Mouse (Mus musculus) neural tube, embryonic 14.5 days (tissue): Measurements from ENCODE around the gene Runx3. TPM values are rescaled to one million over a fixed set of nuclear protein-coding genes. Genes with fewer than 3 reads are reported as not detected.

Experiments
- ATAC-seq: fragments of 200-750 bp; cut with Nextera tagmentation; 2 replicates; pipeline ENCODE4 v1.8.0; 2017; ENCODE audit warnings: low read depth, mild to moderate bottlenecking, moderate TSS enrichment, moderate library complexity
- H3K27ac ChIP-seq: fragments of 300-500 bp; sonication (generic); 2 replicates; pipeline ENCODE4 v1.5.1; 2014; ENCODE audit warnings: low read depth, mild to moderate bottlenecking, control low read depth, low read length, moderate library complexity, mixed read lengths
- H3K27me3 ChIP-seq: fragments of 300-500 bp; sonication (generic); 2 replicates; pipeline ENCODE4 v1.6.1; 2014; ENCODE audit warnings: low read length; ENCODE audit not compliant: control insufficient read depth, insufficient read depth
- H3K36me3 ChIP-seq: fragments of 300-500 bp; sonication (generic); 2 replicates; pipeline ENCODE4 v1.6.1; 2014; ENCODE audit warnings: low read length, mixed read lengths; ENCODE audit not compliant: control insufficient read depth, insufficient read depth
- H3K4me1 ChIP-seq: fragments of 300-500 bp; sonication (generic); 2 replicates; pipeline ENCODE4 v1.6.1; 2014; ENCODE audit warnings: low read length; ENCODE audit not compliant: control insufficient read depth, insufficient read depth
- H3K4me2 ChIP-seq: fragments of 300-500 bp; sonication (generic); 2 replicates; pipeline ENCODE4 v1.6.1; 2014; ENCODE audit warnings: mild to moderate bottlenecking, low read depth, low read length, control low read depth
- H3K4me3 ChIP-seq: fragments of 300-500 bp; sonication (generic); 2 replicates; pipeline ENCODE4 v1.5.1; 2014; ENCODE audit warnings: low read depth, low read length, control low read depth, mixed read lengths
- H3K9ac ChIP-seq: fragments of 300-500 bp; sonication (generic); replicated peaks from 2 replicates; pipeline ENCODE4 v1.6.1; 2014; ENCODE audit warnings: low read depth, mild to moderate bottlenecking, control low read depth, low read length, mixed read lengths
- H3K9me3 ChIP-seq: fragments of 300-500 bp; sonication (generic); 2 replicates; pipeline ENCODE4 v1.6.1; 2016; ENCODE audit warnings: low read length; ENCODE audit not compliant: control insufficient read depth
- WGBS: fragments of 180-500 bp; shearing (Covaris S2); extraction: QIAGEN DNeasy Blood & Tissue Kit; methylation state at CpG from one replicate; pipeline ENCODE4 v1.1.7; 2014; 5-methylcytosine and 5-hydroxymethylcytosine counted together
- polyA plus RNA-seq: library from polyadenylated mRNA; unstranded; fragments of >200 nt; fragmentation: Nextera tagmentation; extraction: Ambion mirVana; gene quantifications from 2 replicates; pipeline ENCODE4 v1.2.1, GENCODE M21; 2014

Runx3 gene
- polyA plus RNA-seq, 1 experiment from 2014 or later: not detected

DNA sequence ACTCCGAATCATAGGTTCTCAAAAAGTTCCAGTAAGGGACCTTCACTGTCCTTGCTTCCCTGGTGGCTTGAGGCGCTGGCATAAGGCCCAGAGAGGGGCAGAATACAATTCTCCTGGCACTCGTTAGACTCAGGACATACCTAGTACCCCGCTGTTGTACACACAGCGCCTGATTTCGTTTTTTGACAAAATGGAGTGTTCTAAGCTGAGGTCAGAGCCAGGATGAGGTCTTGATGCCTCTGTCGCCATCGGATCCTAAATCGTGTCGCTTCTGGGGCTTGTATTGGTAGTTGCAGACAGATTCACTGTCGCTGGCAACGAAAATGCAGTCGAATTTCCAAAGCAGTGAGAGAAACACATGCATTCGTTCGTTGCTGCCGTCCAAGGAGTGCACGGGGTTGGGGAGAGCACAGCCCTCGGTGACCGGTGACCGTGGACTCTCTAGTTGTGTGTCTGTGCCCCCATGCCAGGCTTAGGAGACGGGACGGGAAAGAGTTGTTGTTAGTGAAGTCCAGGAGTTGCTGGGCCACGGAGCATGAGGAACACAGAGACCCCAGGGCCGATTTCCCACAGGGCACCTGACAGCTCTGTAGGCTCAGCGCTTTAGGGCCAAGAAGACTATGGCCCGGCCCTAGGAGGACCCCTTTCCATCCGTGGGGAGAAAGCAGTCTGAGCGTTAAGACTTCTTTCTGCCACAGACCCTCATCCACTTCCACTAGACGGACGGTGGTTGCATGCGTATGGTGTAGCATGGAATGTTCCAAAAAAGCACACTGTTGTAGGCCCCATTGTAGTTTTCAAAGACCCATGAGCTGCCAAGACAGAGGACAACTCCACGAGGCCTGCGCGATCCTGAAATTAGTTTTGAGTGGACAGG, 30.9 kb downstream of the Runx3 start:
- ATAC-seq: no peak
- 3% methylated on average over 34 of the region's 34 CpGs for WGBS
- H3K4me1 ChIP-seq: peaks cover 4% of the 10 kb centered on the region
- H3K4me3 ChIP-seq: no peak overlapping the region
- H3K27ac ChIP-seq: no peak overlapping the region
- H3K4me2 ChIP-seq: no peak overlapping the region
- no peaks in the 10 kb centered on the region for H3K9me3 ChIP-seq
- H3K9ac ChIP-seq: no peak overlapping the region
- peaks cover 62% of the 10 kb centered on the region for H3K27me3 ChIP-seq
- H3K36me3 ChIP-seq: no peaks in the 10 kb centered on the region

DNA sequence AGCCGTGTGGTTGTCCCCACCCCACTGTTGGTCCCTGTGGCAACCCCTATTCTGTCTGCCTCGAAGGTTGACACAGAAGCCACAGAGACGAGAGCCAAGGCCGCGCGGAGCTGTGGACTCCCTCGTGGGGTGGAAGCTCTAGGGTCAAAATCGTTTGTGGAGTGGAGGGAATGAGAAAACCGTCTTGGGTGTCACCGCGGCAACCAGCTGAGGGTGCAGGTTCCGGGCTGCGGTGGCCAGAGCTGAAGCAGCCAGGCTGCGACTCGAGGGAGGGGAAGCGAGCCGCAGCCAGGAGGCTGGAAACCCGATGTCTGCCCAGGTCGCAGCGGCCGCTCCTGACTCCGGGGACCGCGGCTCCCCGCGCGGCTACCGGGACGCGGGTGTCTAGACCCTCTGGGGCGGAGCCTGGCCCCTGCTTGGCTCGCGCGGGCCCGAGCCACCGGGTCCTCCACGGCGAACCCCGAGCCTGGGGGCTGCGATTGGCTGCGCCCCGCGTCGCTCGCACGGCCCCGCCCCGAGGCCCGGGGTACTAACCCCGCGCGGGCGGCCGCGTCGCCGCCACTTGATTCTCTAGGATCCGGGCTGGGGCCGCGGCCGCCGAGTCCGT, 31.6 kb downstream of the Runx3 start:
- Histone ChIP-seq H3K9ac (no peak overlapping the region), H3K27me3 (peaks cover 65% of the 10 kb centered on the region), H3K27ac (no peak overlapping the region), H3K9me3 (no peaks in the 10 kb centered on the region), H3K4me3 (peak overlapping the region; percentile 19), H3K36me3 (no peaks in the 10 kb centered on the region), H3K4me2 (peak overlapping the region; percentile 20; the same call in 1 of the 2 replicates), H3K4me1 (no peaks in the 10 kb centered on the region; the same call in 1 of the 2 replicates)
- WGBS: 1% methylated on average over 42 of the region's 63 CpGs
- no peak for ATAC-seq

DNA sequence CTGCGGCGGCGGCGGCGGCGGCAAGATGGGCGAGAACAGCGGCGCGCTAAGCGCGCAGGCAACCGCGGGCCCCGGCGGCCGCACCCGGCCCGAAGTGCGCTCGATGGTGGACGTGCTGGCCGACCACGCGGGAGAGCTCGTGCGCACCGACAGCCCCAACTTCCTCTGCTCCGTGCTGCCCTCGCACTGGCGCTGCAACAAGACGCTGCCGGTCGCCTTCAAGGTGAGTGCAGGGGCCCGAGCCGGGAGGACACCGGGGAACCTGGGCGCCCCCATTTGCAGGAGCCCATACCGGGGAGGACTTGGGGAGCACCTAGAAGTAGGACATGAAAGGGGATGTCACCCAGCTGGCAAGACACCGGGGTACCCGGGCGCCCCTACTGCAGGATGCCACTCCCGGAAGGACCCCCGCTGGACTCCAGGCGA, 32.4 kb downstream of the Runx3 start:
- H3K36me3 ChIP-seq: no peaks in the 10 kb centered on the region
- H3K9ac ChIP-seq: no peak overlapping the region
- ATAC-seq: no peak
- H3K4me1 ChIP-seq: no peaks in the 10 kb centered on the region; the same call in 1 of the 2 replicates
- WGBS: 0% methylated on average over 30 of the region's 45 CpGs
- H3K27ac ChIP-seq: no peak overlapping the region
- H3K4me2 ChIP-seq: peak overlapping the region; percentile 20; the same call in 1 of the 2 replicates
- H3K9me3 ChIP-seq: no peaks in the 10 kb centered on the region
- H3K27me3 ChIP-seq: peaks cover 63% of the 10 kb centered on the region
- H3K4me3 ChIP-seq: peak overlapping the region; percentile 19

DNA sequence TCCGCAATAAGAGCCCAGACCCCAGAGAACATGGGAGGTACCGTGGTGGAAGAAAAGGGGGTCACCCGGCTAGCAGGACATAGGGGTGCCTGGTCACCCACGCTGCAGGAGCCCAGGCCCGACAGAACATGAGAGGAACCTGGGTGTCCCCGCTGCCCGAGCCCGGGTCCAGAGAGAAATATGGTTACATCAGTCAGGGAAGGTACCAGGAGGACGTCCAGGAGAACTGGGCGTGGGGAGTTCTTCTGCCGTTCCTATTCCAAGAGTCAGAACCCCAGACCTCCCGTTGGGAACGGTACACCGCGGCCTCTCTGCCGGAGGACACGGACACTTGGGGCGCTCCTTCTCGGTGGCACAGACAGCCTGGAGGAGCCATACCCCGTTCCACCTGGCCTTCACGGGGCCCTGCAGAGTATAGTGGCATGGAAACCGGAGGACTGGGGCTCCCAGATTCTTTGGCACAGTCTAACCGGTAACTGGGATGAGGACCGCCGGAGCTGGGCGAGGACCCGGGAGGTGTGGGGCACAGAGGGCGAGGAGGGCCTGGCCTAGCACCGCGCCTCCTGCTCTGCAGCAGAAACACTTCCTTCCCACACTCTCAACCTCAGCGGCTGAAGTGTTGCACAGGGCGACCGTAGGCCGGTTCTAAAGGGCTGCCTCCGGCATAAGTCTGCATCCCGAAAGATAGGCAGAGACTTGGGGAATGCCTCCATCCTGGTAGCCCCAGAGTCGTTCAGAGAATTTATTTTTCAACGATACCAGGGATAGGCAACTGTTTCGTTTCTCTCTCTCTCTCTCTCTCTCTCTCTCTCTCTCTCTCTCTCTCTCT, 33.0 kb downstream of the Runx3 start:
- no peak for ATAC-seq
- no peaks in the 10 kb centered on the region for H3K9me3 ChIP-seq
- no peak overlapping the region for H3K9ac ChIP-seq
- no peak overlapping the region for H3K4me2 ChIP-seq
- no peak overlapping the region for H3K4me3 ChIP-seq
- no peaks in the 10 kb centered on the region for H3K36me3 ChIP-seq
- under 1% methylated on average over 39 of the region's 39 CpGs for WGBS
- H3K27ac ChIP-seq: no peak overlapping the region
- H3K4me1 ChIP-seq: no peaks in the 10 kb centered on the region; the same call in 1 of the 2 replicates
- H3K27me3 ChIP-seq: peaks cover 62% of the 10 kb centered on the region

DNA sequence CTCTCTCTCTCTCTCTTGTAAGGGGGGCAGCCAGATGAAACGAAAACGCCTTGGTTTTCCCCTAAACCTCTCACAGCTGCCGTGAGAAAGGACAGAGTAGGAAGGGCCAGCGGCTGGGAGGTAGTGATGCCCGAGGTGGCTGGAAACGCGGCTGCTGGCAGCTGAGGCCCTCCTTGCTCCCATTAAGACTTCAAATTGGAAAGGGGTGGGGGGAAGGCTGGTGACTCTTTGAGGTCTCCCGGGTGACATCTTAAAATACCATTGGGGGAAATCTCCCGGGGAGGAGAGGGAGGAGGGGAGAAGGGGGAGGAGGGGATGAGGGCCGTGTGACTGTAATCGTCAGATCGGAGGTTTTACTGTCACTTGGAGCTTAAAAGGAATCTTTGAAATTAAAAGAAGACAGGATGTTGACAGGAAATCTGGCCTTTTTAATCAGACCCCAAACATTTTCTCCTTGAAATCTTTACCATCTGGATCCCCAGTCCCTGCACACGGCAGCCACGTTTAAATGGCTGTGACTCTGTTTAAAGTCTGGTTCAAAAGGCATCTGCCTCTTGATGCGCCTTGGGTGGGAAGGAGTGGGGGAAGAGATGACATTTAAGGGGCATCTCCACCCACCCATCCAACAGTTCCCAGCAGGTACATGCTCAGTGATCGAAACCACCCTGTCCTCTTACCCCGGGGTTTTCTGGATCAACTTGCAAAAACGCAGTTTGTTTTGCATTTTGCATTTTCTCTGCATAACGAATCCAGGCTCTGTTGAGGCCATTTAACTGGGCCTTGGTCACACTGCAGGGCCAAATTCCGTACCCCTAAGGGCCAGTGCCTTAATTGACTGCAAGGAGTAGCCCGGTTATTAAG, 33.9 kb downstream of the Runx3 start:
- WGBS: 1% methylated on average over 21 of the region's 21 CpGs
- H3K4me2 ChIP-seq: no peak overlapping the region
- H3K4me3 ChIP-seq: no peak overlapping the region
- H3K27me3 ChIP-seq: peaks cover 62% of the 10 kb centered on the region
- H3K4me1 ChIP-seq: no peaks in the 10 kb centered on the region; the same call in 1 of the 2 replicates
- no peak overlapping the region for H3K27ac ChIP-seq
- H3K36me3 ChIP-seq: no peaks in the 10 kb centered on the region
- ATAC-seq: no peak
- H3K9ac ChIP-seq: no peak overlapping the region
- H3K9me3 ChIP-seq: no peaks in the 10 kb centered on the region

DNA sequence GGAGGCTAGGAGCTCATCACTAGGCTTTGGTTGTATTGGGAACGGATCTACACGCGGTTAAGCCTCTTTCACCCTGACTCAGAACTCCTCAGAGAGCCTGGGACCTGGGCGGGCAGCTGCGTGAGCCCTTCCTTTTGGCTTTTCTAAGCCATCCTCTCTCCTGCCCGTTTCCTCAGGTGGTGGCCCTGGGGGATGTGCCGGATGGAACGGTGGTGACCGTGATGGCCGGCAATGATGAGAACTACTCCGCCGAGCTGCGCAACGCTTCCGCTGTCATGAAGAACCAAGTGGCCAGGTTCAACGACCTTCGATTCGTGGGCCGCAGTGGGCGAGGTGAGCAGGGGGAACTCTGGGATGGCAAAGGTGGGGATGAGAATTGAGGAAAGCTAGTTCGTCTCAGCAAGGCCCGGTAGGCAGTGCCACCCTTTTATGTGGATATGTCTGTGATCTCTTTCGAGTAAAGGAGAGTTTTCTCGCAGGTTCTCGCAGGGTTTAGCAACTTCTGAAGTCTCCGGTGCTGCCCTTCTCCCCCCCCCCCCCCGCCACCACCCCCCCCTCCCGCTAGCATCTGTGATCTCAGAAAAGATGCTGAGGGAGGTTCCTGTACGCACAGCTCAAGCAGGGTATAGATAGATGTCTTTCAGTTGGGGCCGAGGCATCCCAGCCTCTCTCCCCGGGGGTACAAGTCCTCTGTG, 34.8 kb downstream of the Runx3 start:
- H3K9me3 ChIP-seq: no peaks in the 10 kb centered on the region
- H3K4me1 ChIP-seq: no peaks in the 10 kb centered on the region; the same call in 1 of the 2 replicates
- no peak overlapping the region for H3K4me2 ChIP-seq
- no peak overlapping the region for H3K4me3 ChIP-seq
- ATAC-seq: no peak
- H3K27me3 ChIP-seq: peaks cover 56% of the 10 kb centered on the region
- no peak overlapping the region for H3K27ac ChIP-seq
- WGBS: under 1% methylated on average over 30 of the region's 31 CpGs
- H3K36me3 ChIP-seq: no peaks in the 10 kb centered on the region
- H3K9ac ChIP-seq: no peak overlapping the region

DNA sequence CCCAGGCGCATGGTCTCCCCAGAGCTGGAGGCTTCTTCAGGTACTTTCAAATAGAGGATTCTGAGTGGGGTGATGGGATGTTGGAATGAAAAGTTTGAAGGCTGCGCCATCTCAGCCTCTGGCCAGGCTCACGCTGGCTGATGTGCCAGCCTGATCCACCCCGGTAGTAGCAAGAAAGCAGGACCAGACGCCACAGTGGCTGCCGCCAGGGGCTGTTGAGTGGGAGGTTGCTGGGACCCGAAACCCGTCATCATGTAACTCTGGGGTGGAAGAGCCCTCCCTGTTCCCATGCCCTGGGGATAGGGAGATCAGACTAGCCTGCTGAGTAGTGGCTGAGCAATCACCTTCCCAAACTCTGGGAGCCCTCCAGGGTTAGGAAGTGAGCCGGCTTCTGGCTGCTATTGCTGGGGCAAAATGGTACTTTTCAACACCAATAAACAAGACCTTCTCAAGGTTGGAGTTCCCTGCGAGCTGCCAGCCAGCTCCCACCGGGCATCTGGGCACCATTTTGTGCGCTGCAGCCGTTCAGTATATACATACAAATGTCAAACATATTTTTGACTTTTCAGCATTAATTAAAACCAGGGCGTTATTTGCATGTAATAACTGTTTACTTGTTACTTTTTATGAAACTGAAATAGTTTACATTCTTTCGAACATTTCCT, 35.5 kb downstream of the Runx3 start:
- Histone ChIP-seq H3K27ac (no peak overlapping the region), H3K36me3 (no peaks in the 10 kb centered on the region), H3K27me3 (peaks cover 49% of the 10 kb centered on the region), H3K9me3 (no peaks in the 10 kb centered on the region), H3K9ac (no peak overlapping the region), H3K4me3 (no peak overlapping the region), H3K4me1 (no peaks in the 10 kb centered on the region; the same call in 1 of the 2 replicates), H3K4me2 (no peak overlapping the region)
- 7% methylated on average over 15 of the region's 15 CpGs for WGBS
- no peak for ATAC-seq
